Mouse (Mus musculus): ENCODE data around the gene Adamts9. TPM values are rescaled to one million over a fixed set of nuclear protein-coding genes. Genes with fewer than 3 reads are reported as not detected.

Gene Adamts9
- total and polyA plus RNA-seq, 3 experiments: not detected

DNA sequence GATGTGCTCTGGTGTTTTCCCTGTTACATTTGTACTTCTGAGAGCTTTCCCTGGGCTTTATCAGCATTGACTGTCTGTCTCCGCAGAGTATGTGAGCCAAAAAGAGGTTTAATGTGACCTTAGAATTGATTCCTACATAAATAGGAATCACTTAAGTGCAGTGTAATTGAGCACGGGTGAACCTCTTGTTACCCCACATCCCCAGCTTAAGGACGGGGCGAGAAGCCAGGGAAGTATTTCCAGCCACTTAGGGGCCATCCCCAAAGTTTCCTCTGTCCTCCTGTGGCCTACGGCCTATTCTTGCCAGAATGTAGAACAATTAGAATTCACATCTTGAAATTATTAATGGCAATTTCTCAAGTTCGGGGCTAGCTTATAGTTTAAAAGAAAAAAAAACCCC lies 149.5 kb downstream of the Adamts9 start:
- dilution Hi-C loops (cut with MboI; ENCODE audit: extremely low pct_ligation_motif_present, extremely low pct_unique_long_range_greater_than_20kb, low sequenced_read_pairs) (no loop called here), in situ Hi-C loops (cut with MboI; ENCODE audit: low pct_ligation_motif_present, low pct_unique_long_range_greater_than_20kb, low sequenced_read_pairs) (no loop called here)
- Histone ChIP-seq H3K36me3 (replicated peaks in 1 of 2; ENCODE audit: control insufficient read depth in 1 of 2, insufficient read depth in 1 of 2, low read length in 1 of 2) (no peaks in the 10 kb centered on the region), H3K4me3 (replicated peaks in 1 of 3; ENCODE audit: low read depth in 2 of 3, low read length in 2 of 3, poor library complexity in 1 of 3) (no peak overlapping the region), H3K79me2 (replicated peaks; ENCODE audit: control insufficient read depth, extremely low read depth, insufficient read depth, poor library complexity, severe bottlenecking) (no peaks in the 10 kb centered on the region), H3K4me2 (ENCODE audit: insufficient read depth, low read depth, poor library complexity, severe bottlenecking) (no peak overlapping the region), H3K4me1 (ENCODE audit: control insufficient read depth in 1 of 2, insufficient read depth in 2 of 2) (no peaks in the 10 kb centered on the region), H3K9ac (ENCODE audit: insufficient read depth, low read depth) (no peak overlapping the region), H3K27me3 (replicated peaks) (no peaks in the 10 kb centered on the region), H3K27ac (ENCODE audit: insufficient read depth, low read depth) (no peak overlapping the region), H3K9me3 (replicated peaks; ENCODE audit: low read length) (peaks cover 70% of the 10 kb centered on the region)
- DNase-seq (ENCODE audit: extremely low read depth): no peak
- no peak for TF ChIP-seq CTCF (conservative IDR thresholded peaks at IDR 0.05 in 1 of 2, IDR thresholded peaks at IDR 0.05 in 1 of 2; ENCODE audit: low read depth in 2 of 2, low read length in 2 of 2)
- no peak for TF ChIP-seq UBTF (IDR thresholded peaks at IDR 0.05; ENCODE audit: low read depth, low read length)
- TF ChIP-seq PAX5 (IDR thresholded peaks at IDR 0.05; ENCODE audit: low read length): no peak
- no peak for TF ChIP-seq TCF12 (IDR thresholded peaks at IDR 0.05; ENCODE audit: low read depth, low read length)
- TF ChIP-seq MAX (IDR thresholded peaks at IDR 0.05; ENCODE audit: low read length): no peak
- TF ChIP-seq TBP (conservative IDR thresholded peaks at IDR 0.05; ENCODE audit: low read depth, low read length): no peak
- TF ChIP-seq USF2 (conservative IDR thresholded peaks at IDR 0.05; ENCODE audit: low read depth, low read length): no peak
- no peak for TF ChIP-seq KAT2A (IDR thresholded peaks at IDR 0.05; ENCODE audit: insufficient replicate concordance, low read length)
- no peak for TF ChIP-seq POLR2AphosphoS2 (IDR thresholded peaks at IDR 0.05; ENCODE audit: low read depth, low read length)
- no peak for TF ChIP-seq IRF4 (IDR thresholded peaks at IDR 0.05; ENCODE audit: low read depth, low read length)
- no peak for TF ChIP-seq ELF1 (IDR thresholded peaks at IDR 0.05; ENCODE audit: low read depth, low read length)
- no peak for TF ChIP-seq HCFC1 (IDR thresholded peaks at IDR 0.05; ENCODE audit: low read depth, low read length)
- no peak for TF ChIP-seq BHLHE40 (IDR thresholded peaks at IDR 0.05; ENCODE audit: low read depth, low read length)
- no peak for TF ChIP-seq ZNF384 (IDR thresholded peaks at IDR 0.05; ENCODE audit: low read depth, low read length)
- TF ChIP-seq GABPA (IDR thresholded peaks at IDR 0.05; ENCODE audit: insufficient replicate concordance, low read depth, low read length): no peak
- no peak for TF ChIP-seq JUN (IDR thresholded peaks at IDR 0.05; ENCODE audit: insufficient read depth, low read depth, low read length)

DNA sequence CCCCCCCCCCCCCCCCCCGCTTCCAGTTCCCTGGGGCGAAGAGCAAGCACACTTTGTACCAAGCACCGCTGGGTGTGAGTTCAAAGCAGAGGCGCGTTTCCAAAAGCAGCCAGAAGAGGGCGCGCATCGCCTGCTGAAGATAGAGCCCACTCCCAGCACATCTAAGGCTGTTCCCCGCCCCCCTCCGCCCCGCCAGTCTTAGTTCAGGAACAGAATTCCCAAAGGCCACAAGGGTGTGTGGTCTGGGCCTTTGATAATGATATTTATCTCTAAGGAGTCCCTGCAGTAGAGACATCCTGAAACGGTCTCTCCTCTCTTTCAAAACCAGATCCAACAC lies 155.9 kb downstream of the Adamts9 start:
- no peak overlapping the region for H3K9ac ChIP-seq (ENCODE audit: insufficient read depth, low read depth)
- H3K27ac ChIP-seq (ENCODE audit: insufficient read depth, low read depth): no peak overlapping the region
- dilution Hi-C loops (cut with MboI; ENCODE audit: extremely low pct_ligation_motif_present, extremely low pct_unique_long_range_greater_than_20kb, low sequenced_read_pairs): no loop called here

More for the DNA sequence above, 155.9 kb downstream of the Adamts9 start:
- DNase-seq (ENCODE audit: extremely low read depth): no peak
- Histone ChIP-seq H3K79me2 (replicated peaks; ENCODE audit: control insufficient read depth, extremely low read depth, insufficient read depth, poor library complexity, severe bottlenecking) (no peaks in the 10 kb centered on the region), H3K4me2 (ENCODE audit: insufficient read depth, low read depth, poor library complexity, severe bottlenecking) (no peak overlapping the region), H3K27me3 (replicated peaks) (no peaks in the 10 kb centered on the region), H3K4me1 (ENCODE audit: control insufficient read depth in 1 of 2, insufficient read depth in 2 of 2) (no peaks in the 10 kb centered on the region), H3K4me3 (replicated peaks in 1 of 3; ENCODE audit: low read depth in 2 of 3, low read length in 2 of 3, poor library complexity in 1 of 3) (no peak overlapping the region), H3K9me3 (replicated peaks; ENCODE audit: low read length) (peaks cover 68% of the 10 kb centered on the region), H3K36me3 (replicated peaks in 1 of 2; ENCODE audit: control insufficient read depth in 1 of 2, insufficient read depth in 1 of 2, low read length in 1 of 2) (no peaks in the 10 kb centered on the region)
- in situ Hi-C loops (cut with MboI; ENCODE audit: low pct_ligation_motif_present, low pct_unique_long_range_greater_than_20kb, low sequenced_read_pairs): no loop called here
- TF ChIP-seq POLR2AphosphoS2 (IDR thresholded peaks at IDR 0.05; ENCODE audit: low read depth, low read length): no peak
- no peak for TF ChIP-seq MYC (IDR thresholded peaks at IDR 0.05; ENCODE audit: low read depth, low read length)
- TF ChIP-seq EP300 (IDR thresholded peaks at IDR 0.05; ENCODE audit: low read length): no peak
- TF ChIP-seq MAZ (IDR thresholded peaks at IDR 0.05; ENCODE audit: low read depth, low read length): no peak
- no peak for TF ChIP-seq JUN (IDR thresholded peaks at IDR 0.05; ENCODE audit: insufficient read depth, low read depth, low read length)
- no peak for TF ChIP-seq USF1 (IDR thresholded peaks at IDR 0.05; ENCODE audit: low read depth, low read length)
- no peak for TF ChIP-seq POLR2A (IDR thresholded peaks at IDR 0.05; ENCODE audit: low read depth, low read length)
- TF ChIP-seq E2F4 (IDR thresholded peaks at IDR 0.05; ENCODE audit: insufficient replicate concordance, low read depth, low read length): no peak
- no peak for TF ChIP-seq TCF12 (IDR thresholded peaks at IDR 0.05; ENCODE audit: low read depth, low read length)
- TF ChIP-seq MXI1 (IDR thresholded peaks at IDR 0.05; ENCODE audit: low read depth, low read length): no peak
- no peak for TF ChIP-seq ELF1 (IDR thresholded peaks at IDR 0.05; ENCODE audit: low read depth, low read length)
- TF ChIP-seq USF2 (conservative IDR thresholded peaks at IDR 0.05; ENCODE audit: low read depth, low read length): no peak
- no peak for TF ChIP-seq TBP (conservative IDR thresholded peaks at IDR 0.05; ENCODE audit: low read depth, low read length)
- TF ChIP-seq BHLHE40 (IDR thresholded peaks at IDR 0.05; ENCODE audit: low read depth, low read length): no peak
- TF ChIP-seq NELFE (IDR thresholded peaks at IDR 0.05; ENCODE audit: low read depth, low read length): no peak
- TF ChIP-seq NRF1 (IDR thresholded peaks at IDR 0.05; ENCODE audit: low read depth, low read length): no peak
- no peak for TF ChIP-seq ZKSCAN1 (IDR thresholded peaks at IDR 0.05; ENCODE audit: borderline replicate concordance, low read depth, low read length)
- TF ChIP-seq RAD21 (IDR thresholded peaks at IDR 0.05; ENCODE audit: low read depth, low read length): no peak
- TF ChIP-seq HCFC1 (IDR thresholded peaks at IDR 0.05; ENCODE audit: low read depth, low read length): no peak
- no peak for TF ChIP-seq MEF2A (IDR thresholded peaks at IDR 0.05; ENCODE audit: borderline replicate concordance, low read depth, low read length)
